Mouse (Mus musculus) heart, adult 2 months (tissue): ENCODE data around the gene Fkbp10.

Source experiments
- CTCF ChIP-seq: fragments of 200-600 bp; IDR thresholded peaks from 2 replicates; pipeline ENCODE4 v1.8.1; 2022; ENCODE audit warnings: antibody characterized with exemption, mild to moderate bottlenecking, moderate library complexity
- EP300 ChIP-seq: fragments of 200-500 bp; IDR thresholded peaks from 2 replicates; pipeline ENCODE4 v1.6.1; 2011; ENCODE audit warnings: low read depth, low read length, control low read depth; ENCODE audit not compliant: insufficient read depth
- POLR2A ChIP-seq: fragments of 200-500 bp; IDR thresholded peaks from 2 replicates; pipeline ENCODE4 v1.6.1; 2011; ENCODE audit warnings: mild to moderate bottlenecking, low read depth, low read length, control low read depth; ENCODE audit not compliant: insufficient read depth

GRCm38 (mm10) chr11:100397600-100398389, 17.7 kb upstream of the Fkbp10 start, which contains the start of gene Jup:
- TF ChIP-seq POLR2A (peak; percentile 99), CTCF (no peak), EP300 (no peak)
